Comparison of ENCODE assay signal across 12 mouse cellular contexts in the genomic region with DNA sequence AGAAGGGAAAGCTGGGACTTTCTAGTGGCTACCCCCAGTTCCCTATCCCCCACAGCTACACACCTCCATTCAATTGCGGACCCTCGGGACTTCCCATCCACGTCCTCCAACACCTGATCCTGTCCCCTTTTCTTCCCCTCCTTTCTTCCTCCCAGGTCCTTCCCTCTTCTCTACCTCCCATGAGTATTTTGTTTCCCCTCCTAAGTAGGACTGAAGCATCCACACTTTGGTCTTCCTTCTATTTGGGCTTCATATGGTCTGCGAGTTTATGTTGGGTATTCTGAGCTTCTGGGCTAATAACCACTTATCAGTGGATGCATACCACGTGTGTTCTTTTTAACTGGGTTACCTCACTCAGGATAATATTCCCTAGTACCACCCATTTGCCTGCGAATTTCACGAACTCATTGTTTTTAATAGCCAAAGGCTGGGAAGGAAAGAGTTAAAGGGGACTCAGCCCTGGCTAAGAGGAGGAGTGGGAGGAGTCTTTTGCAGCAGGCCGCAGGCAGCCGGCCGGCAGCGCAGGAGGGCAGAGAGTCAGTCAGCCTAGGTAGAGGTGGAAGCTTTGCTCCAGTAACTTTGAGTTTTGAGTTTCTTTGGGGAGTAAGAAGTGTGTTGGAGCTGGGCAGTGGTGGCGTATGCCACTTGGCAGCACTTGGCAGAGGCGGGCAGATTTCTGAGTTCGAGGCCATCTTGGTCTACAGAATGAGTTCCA. TPM values are rescaled to one million over a fixed set of nuclear protein-coding genes. Genes with fewer than 3 reads are reported as not detected.
DNase-seq lines count a peak whose midpoint lies in the region; ATAC-seq and TF ChIP-seq lines count a peak whose summit lies in the region.
"Had no signal": no experiment of that assay in that cellular context is flagged by ENCODE, and none has a peak within 500 bp of the region (broad histone marks: within the 10 kb centered on the region; RNA-seq: fewer than 3 reads in every experiment).

No protein-coding gene starts in this region.

- no peak overlapping the region for H3K9ac ChIP-seq in forebrain, embryonic 15.5 days (replicated peaks)
- no peak overlapping the region for H3K9ac ChIP-seq in forebrain, embryonic 16.5 days (replicated peaks; ENCODE audit: low read depth, low read length)
- H3K9ac ChIP-seq in liver, embryonic 11.5 days (ENCODE audit: low read depth, low read length): no peak overlapping the region
- H3K9ac ChIP-seq in liver, embryonic 12.5 days: no peak overlapping the region
- H3K9ac ChIP-seq in ES-E14 (ENCODE audit: insufficient read depth, low read depth, low read length, poor library complexity, severe bottlenecking): no peak overlapping the region
- H3K9ac ChIP-seq in limb, embryonic 12.5 days (replicated peaks): no peak overlapping the region
- H3K9ac ChIP-seq: hindbrain, embryonic 15.5 days had no signal

- H3K27ac ChIP-seq in forebrain, embryonic 15.5 days (replicated peaks): no peak overlapping the region
- H3K27ac ChIP-seq in forebrain, embryonic 16.5 days (ENCODE audit: low read length): no peak overlapping the region
- H3K27ac ChIP-seq in liver, embryonic 11.5 days (ENCODE audit: low read depth, low read length): no peak overlapping the region
- H3K27ac ChIP-seq in liver, embryonic 12.5 days: no peak overlapping the region
- H3K27ac ChIP-seq in ES-E14 (ENCODE audit: insufficient read depth, low read depth, low read length, poor library complexity, severe bottlenecking): no peak overlapping the region
- H3K27ac ChIP-seq in limb, embryonic 12.5 days: no peak overlapping the region
- H3K27ac ChIP-seq: hindbrain, embryonic 15.5 days had no signal

- peaks cover 90% of the 10 kb centered on the region for H3K27me3 ChIP-seq in forebrain, embryonic 15.5 days
- peaks cover 83% of the 10 kb centered on the region for H3K27me3 ChIP-seq in forebrain, embryonic 16.5 days (replicated peaks; ENCODE audit: control insufficient read depth, insufficient read depth, low read length)
- peaks cover 90% of the 10 kb centered on the region for H3K27me3 ChIP-seq in liver, embryonic 11.5 days (replicated peaks; ENCODE audit: control insufficient read depth, insufficient read depth, low read length)
- peaks cover 90% of the 10 kb centered on the region for H3K27me3 ChIP-seq in liver, embryonic 12.5 days (replicated peaks)
- peaks cover 89% of the 10 kb centered on the region for H3K27me3 ChIP-seq in limb, embryonic 12.5 days

- intact Hi-C loops in left cerebral cortex, postnatal 36 days (cut with DNase I): no loop called here

- H3K4me3 ChIP-seq in forebrain, embryonic 15.5 days: no peak overlapping the region
- no peak overlapping the region for H3K4me3 ChIP-seq in forebrain, embryonic 16.5 days (replicated peaks; ENCODE audit: low read length)
- no peak overlapping the region for H3K4me3 ChIP-seq in liver, embryonic 11.5 days (ENCODE audit: low read depth, low read length)
- H3K4me3 ChIP-seq in liver, embryonic 12.5 days: no peak overlapping the region
- peak overlapping the region; percentile 29 to 50; a peak in 3 of 4 replicates for H3K4me3 ChIP-seq in ES-E14 (ENCODE audit: insufficient read depth in 1 of 2, low read depth in 1 of 2, low read length in 2 of 2, poor library complexity in 1 of 2, severe bottlenecking in 1 of 2)
- 0 out of 2 replicates have a peak overlapping the region, but pooled peaks have one; percentile 12 for H3K4me3 ChIP-seq in limb, embryonic 12.5 days (replicated peaks)
- H3K4me3 ChIP-seq: hindbrain, embryonic 15.5 days; myocyte had no signal

- ATAC-seq in forebrain, embryonic 15.5 days (replicated peaks): 0 out of 2 replicates have a peak, but pooled peaks have one; percentile 43
- no peak for ATAC-seq in forebrain, embryonic 16.5 days
- 0 out of 2 replicates have a peak, but pooled peaks have one; percentile 39 for ATAC-seq in liver, embryonic 11.5 days (replicated peaks; ENCODE audit: low FRiP score)
- no peak for ATAC-seq in liver, embryonic 12.5 days
- peak; percentile 54; the same call in 1 of the 2 replicates for ATAC-seq in limb, embryonic 12.5 days (ENCODE audit: insufficient number of reproducible peaks, insufficient read depth, low FRiP score, low TSS enrichment, low read depth)
- ATAC-seq: activated CD4-positive, CD25-positive, alpha-beta regulatory T cell, adult 4 months; CD4-positive, CD25-positive, alpha-beta regulatory T cell, adult 4 months had no signal

- under 1% methylated on average over 14 of the region's 14 CpGs for WGBS in forebrain, embryonic 15.5 days
- WGBS in forebrain, embryonic 16.5 days: under 1% methylated on average over 14 of the region's 14 CpGs
- 2% methylated on average over 14 of the region's 14 CpGs for WGBS in liver, embryonic 11.5 days
- 3% methylated on average over 14 of the region's 14 CpGs for WGBS in liver, embryonic 12.5 days (ENCODE audit: insufficient replicate concordance)
- 1% methylated on average over 14 of the region's 14 CpGs for WGBS in limb, embryonic 12.5 days

- no peaks in the 10 kb centered on the region for H3K9me3 ChIP-seq in forebrain, embryonic 15.5 days
- H3K9me3 ChIP-seq in forebrain, embryonic 16.5 days (ENCODE audit: control insufficient read depth, low read length): no peaks in the 10 kb centered on the region; the same call in 1 of the 2 replicates
- H3K9me3 ChIP-seq in liver, embryonic 11.5 days (ENCODE audit: control insufficient read depth, low read length): no peaks in the 10 kb centered on the region
- no peaks in the 10 kb centered on the region for H3K9me3 ChIP-seq in liver, embryonic 12.5 days (replicated peaks)
- no peaks in the 10 kb centered on the region for H3K9me3 ChIP-seq in ES-E14 (ENCODE audit: control insufficient read depth, insufficient read depth, low read depth, low read length)
- H3K9me3 ChIP-seq in limb, embryonic 12.5 days: no peaks in the 10 kb centered on the region
- H3K9me3 ChIP-seq: hindbrain, embryonic 15.5 days had no signal

- no peaks in the 10 kb centered on the region for H3K36me3 ChIP-seq in forebrain, embryonic 15.5 days
- H3K36me3 ChIP-seq in forebrain, embryonic 16.5 days (ENCODE audit: control insufficient read depth, insufficient read depth): no peaks in the 10 kb centered on the region
- no peaks in the 10 kb centered on the region for H3K36me3 ChIP-seq in liver, embryonic 11.5 days (ENCODE audit: control insufficient read depth, insufficient read depth, low read length)
- no peaks in the 10 kb centered on the region for H3K36me3 ChIP-seq in liver, embryonic 12.5 days
- H3K36me3 ChIP-seq in ES-E14 (ENCODE audit: control insufficient read depth, insufficient read depth, low read length, poor library complexity, severe bottlenecking): no peaks in the 10 kb centered on the region
- no peaks in the 10 kb centered on the region for H3K36me3 ChIP-seq in limb, embryonic 12.5 days
- H3K36me3 ChIP-seq: hindbrain, embryonic 15.5 days had no signal

- in situ Hi-C loops in ES-E14 (cut with MboI; ENCODE audit: low sequenced_read_pairs in 2 of 2, unreplicated experiment in 2 of 2): no loop called here

- no peaks in the 10 kb centered on the region for H3K4me1 ChIP-seq in forebrain, embryonic 15.5 days
- no peaks in the 10 kb centered on the region for H3K4me1 ChIP-seq in forebrain, embryonic 16.5 days (replicated peaks; ENCODE audit: control insufficient read depth, insufficient read depth, low read length)
- no peaks in the 10 kb centered on the region for H3K4me1 ChIP-seq in liver, embryonic 11.5 days (replicated peaks; ENCODE audit: control insufficient read depth, insufficient read depth, low read length)
- H3K4me1 ChIP-seq in liver, embryonic 12.5 days: no peaks in the 10 kb centered on the region
- peaks cover 0 to 3% of the 10 kb centered on the region in 2 experiments; a peak in 1 of 4 replicates for H3K4me1 ChIP-seq in ES-E14 (ENCODE audit: control insufficient read depth in 2 of 2, insufficient read depth in 2 of 2, low read length in 2 of 2, poor library complexity in 1 of 2)
- H3K4me1 ChIP-seq in limb, embryonic 12.5 days (replicated peaks): no peaks in the 10 kb centered on the region
- H3K4me1 ChIP-seq: hindbrain, embryonic 15.5 days had no signal

- no peak for DNase-seq in liver, embryonic 11.5 days (ENCODE audit: low spot score)
- DNase-seq in ES-E14 (ENCODE audit: low read depth, low spot score): no peak
- no peak for DNase-seq in frontal cortex, postnatal 25 days (ENCODE audit: low spot score in 2 of 2)
- DNase-seq in left cerebral cortex, postnatal 36 days (ENCODE audit: low spot score in 2 of 2): no peak

- no peak overlapping the region for H3K4me2 ChIP-seq in forebrain, embryonic 15.5 days (replicated peaks)
- no peak overlapping the region for H3K4me2 ChIP-seq in forebrain, embryonic 16.5 days (ENCODE audit: low read length)
- H3K4me2 ChIP-seq in liver, embryonic 11.5 days: no peak overlapping the region
- H3K4me2 ChIP-seq in liver, embryonic 12.5 days: no peak overlapping the region
- no peak overlapping the region for H3K4me2 ChIP-seq in limb, embryonic 12.5 days
- H3K4me2 ChIP-seq: hindbrain, embryonic 15.5 days had no signal

TF ChIP-seq in ES-E14, 5 proteins besides CTCF, POLR2A, EP300 and RAD21:
- TF ChIP-seq ZC3H11A (IDR thresholded peaks at IDR 0.05; ENCODE audit: borderline replicate concordance, low read depth, low read length): no peak
- no peak for TF ChIP-seq ZNF384 (IDR thresholded peaks at IDR 0.05; ENCODE audit: low read depth, low read length)
- no peak for TF ChIP-seq CHD2 (IDR thresholded peaks at IDR 0.05; ENCODE audit: low read depth, low read length)
- TF ChIP-seq MAFK (IDR thresholded peaks at IDR 0.05; ENCODE audit: insufficient read depth, low read depth, low read length): no peak
- no peak for TF ChIP-seq HCFC1 (IDR thresholded peaks at IDR 0.05; ENCODE audit: borderline replicate concordance, insufficient read depth, low read length)
TF ChIP-seq in ES-E14: peak in this region for 0.

RNA-seq across cellular contexts. Expression of gene Cdkn2b, which starts 7.4 kb away (rescaled TPM):
- 0.76 and 0.83 TPM in 2 replicates for polyA plus RNA-seq in forebrain, embryonic 15.5 days (2015; fragmentation: Nextera tagmentation; extraction: Ambion mirVana)
- polyA plus RNA-seq in forebrain, embryonic 16.5 days (2015; fragmentation: Nextera tagmentation; extraction: Ambion mirVana): 0.46 and 0.54 TPM in 2 replicates
- polyA plus RNA-seq in liver, embryonic 11.5 days (2014; fragmentation: Nextera tagmentation; extraction: Ambion mirVana): 0.30 and 0.71 TPM in 2 replicates
- polyA plus RNA-seq in liver, embryonic 12.5 days (2016; fragmentation: Nextera tagmentation; extraction: Ambion mirVana): 0.16 and 0.25 TPM in 2 replicates
- 13.4 and 34.3 TPM in 2 replicates for total RNA-seq in ES-E14 (2012; rRNA removed)
- 1.1 and 1.2 TPM in 2 replicates for polyA plus RNA-seq in limb, embryonic 12.5 days (2016; fragmentation: Nextera tagmentation; extraction: Ambion mirVana)
- 1 to 10 TPM; 1.2 to 1.7 TPM for total RNA-seq in left cerebral cortex, postnatal 36 days (2021)
- polyA plus RNA-seq: myocyte had no signal

RNA-seq across cellular contexts. Expression of gene Cdkn2a, which starts 9.0 kb away (rescaled TPM):
- polyA plus RNA-seq in forebrain, embryonic 15.5 days (2015; fragmentation: Nextera tagmentation; extraction: Ambion mirVana): not detected in 2 replicates
- not detected in 2 replicates for polyA plus RNA-seq in forebrain, embryonic 16.5 days (2015; fragmentation: Nextera tagmentation; extraction: Ambion mirVana)
- polyA plus RNA-seq in liver, embryonic 11.5 days (2014; fragmentation: Nextera tagmentation; extraction: Ambion mirVana): not detected in 2 replicates
- not detected in 2 replicates for polyA plus RNA-seq in liver, embryonic 12.5 days (2016; fragmentation: Nextera tagmentation; extraction: Ambion mirVana)
- 26.9 and 53.4 TPM in 2 replicates for total RNA-seq in ES-E14 (2012; rRNA removed)
- polyA plus RNA-seq in limb, embryonic 12.5 days (2016; fragmentation: Nextera tagmentation; extraction: Ambion mirVana): not detected in 2 replicates
- total RNA-seq in left cerebral cortex, postnatal 36 days (2021): under 1 TPM in 1 of 2 experiments, not detected in 1; 0.37 TPM
- polyA plus RNA-seq: CD4-positive, CD25-positive, alpha-beta regulatory T cell, adult 4 months; hindbrain, embryonic 15.5 days; myocyte had no signal

Comparison
In these comparisons a context has a peak if more than half of its experiments do, and no peak if none do; other contexts are left out.
1. ATAC-seq: peak in forebrain, embryonic 15.5 days (single experiment), liver, embryonic 11.5 days (single experiment) and limb, embryonic 12.5 days (single experiment); none in forebrain, embryonic 16.5 days (single experiment) and liver, embryonic 12.5 days (single experiment).
2. H3K4me3 ChIP-seq: peak in ES-E14 (2 of 2) and limb, embryonic 12.5 days (single experiment); none in forebrain, embryonic 15.5 days (single experiment), forebrain, embryonic 16.5 days (single experiment), liver, embryonic 11.5 days (single experiment) and liver, embryonic 12.5 days (single experiment).